Mouse (Mus musculus): ENCODE measurements around the gene Rps7.

Gene Rps7

DNA sequence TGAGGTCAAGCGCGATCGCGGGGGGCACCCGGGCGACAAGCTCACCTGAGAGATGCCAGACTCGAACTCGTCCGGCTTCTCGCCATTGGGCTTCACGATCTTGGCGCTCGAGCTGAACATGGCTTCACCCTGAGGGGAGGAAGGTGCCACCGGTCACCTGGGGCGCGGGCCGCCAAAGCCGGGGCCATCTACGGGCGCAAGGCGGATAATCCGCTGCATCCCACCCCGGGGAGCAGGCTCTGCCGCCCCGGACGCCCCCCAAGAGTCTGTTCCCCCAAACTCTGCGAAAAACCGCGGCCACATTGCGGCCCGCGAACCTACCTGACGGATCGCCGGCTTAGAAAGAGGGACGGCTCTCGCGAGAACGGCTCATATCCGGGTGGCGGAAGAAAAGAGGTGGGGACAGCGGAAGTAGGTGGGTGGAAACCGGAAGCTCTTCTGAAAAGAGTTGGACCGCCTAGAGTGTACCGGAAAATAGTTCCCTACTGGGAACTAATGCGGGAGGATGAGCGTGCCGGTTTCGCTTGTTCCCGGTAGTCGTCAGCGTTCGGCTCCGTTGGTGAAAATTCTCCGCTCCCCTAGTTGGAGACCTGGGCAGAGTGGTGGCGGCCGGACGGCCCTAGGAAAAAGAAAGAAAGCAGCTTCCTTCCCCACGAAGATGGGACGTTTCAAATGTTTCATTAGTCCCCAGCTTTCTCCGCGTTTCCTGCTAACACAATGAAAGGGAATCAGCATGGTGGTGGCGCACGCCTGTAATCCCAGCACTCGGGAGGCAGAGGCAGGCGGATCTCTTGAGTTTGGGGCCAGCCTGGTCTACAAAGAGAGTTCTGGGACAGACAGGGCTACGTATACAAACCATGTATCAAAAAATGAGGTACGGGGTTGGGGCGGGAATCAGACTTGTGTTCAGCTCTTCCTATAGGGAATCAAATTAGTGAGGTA is at the start of gene Rps7:
TSS of gene Rps7 (minus strand) at position 419 of the 942 bp plus-strand sequence.
- DNase-seq (ENCODE audit: low spot score) = peak; percentile 96

DNA sequence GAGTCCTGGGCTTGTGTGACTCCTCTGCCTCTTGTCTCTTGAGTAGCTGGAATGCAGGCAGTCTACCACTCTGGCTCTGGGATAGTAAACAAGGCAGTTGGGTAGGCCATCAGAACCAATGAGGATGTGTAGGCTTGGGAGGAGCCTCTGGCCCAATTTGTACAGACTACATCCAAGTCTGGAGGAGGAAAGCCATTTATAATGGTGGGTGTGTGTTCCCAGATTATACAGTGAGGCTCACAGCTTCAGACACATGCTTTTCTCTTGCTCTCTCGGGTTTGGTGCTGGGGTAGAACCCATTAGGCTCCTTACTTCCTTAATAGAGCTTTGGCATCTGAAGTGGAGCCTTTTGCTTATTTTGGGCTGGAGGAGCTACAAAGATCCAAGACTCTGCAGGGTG is 48.9 kb upstream of the Rps7 start:
- no peak for DNase-seq (ENCODE audit: low spot score)

DNA sequence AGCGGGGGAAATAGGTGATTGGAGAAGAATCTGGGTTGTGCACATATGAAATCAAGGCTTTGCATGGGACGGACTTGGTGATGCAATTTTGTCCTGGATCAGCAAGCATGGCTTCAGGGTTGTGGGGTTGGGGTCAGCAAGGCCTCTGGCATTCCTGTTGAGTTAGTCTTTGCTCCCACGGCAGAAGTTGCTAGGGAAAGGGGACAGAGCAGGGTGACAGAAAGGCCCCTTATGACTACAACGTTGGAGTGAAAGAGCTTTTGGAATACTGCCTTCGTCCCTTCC is 40.1 kb upstream of the Rps7 start:
- DNase-seq (ENCODE audit: low spot score) = no peak

DNA sequence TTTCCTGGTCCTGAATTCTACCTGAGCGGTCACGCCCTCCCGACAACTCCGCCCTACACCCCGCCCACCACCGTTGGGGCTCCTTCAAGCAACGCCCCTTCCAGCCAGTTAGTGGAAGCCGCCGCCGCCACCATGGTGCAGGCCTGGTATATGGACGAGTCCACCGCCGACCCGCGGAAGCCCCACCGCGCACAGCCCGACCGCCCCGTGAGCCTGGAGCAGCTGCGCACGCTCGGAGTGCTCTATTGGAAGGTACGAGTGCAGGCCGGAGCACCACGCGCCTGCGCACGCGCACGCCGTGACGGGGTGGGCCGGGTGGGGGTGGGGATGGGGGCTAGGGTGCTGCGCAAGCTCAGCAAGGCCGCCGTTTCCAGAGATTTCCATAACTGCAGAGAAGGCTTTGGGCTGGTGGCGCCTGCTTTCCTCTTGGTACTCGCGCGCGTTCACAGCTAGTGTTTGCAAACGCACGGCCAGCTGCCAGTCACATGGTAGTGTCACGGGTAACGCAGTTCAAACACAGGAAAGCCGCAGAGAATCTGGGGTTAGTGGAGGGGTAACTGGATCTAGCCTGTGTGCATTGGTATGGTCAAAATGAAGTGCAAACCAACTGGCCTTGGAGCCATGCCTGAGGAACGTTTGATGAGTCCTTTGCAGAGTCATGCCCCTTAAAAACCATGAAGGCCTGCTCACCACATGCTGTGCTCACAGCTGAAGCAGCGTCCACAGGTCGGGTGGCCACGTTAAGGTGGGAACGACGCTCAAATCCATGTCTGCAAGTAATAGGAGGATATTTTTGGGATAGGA is 39.6 kb upstream of the Rps7 start, which contains the start of gene Adi1:
TSS of gene Adi1 (plus strand) at position 111 of the 804 bp plus-strand sequence.
- peak; percentile 90 for DNase-seq (ENCODE audit: low spot score)

DNA sequence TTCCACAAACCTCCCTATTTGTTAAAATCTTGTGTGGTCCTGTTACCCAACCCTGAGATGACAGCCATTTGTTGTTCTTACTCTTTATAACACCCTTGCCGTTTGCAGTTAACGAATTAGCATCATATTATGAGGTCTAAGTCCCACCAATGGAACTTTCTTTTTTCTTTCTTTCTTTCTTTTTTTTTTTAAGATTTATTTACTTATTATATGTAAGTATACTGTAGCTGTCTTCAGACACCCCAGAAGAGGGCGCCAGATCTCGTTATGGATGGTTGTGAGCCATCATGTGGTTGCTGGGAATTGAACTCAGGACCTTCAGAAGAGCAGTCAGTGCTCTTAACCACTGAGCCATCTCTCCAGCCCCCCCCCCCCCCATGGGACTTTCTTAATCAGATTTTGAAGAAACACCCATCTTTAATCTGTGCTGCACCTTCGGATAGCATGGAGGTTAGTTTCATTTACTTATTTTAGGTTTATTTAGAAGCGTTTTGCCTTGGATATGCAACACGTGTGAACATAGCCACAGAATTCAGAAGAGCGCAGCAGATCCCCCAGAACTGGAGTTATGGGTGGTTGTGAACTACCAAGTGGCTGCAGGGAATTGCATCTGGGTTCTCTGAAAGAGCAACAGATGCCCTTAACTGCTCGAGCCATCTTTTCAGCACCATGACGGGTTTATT is 38.4 kb upstream of the Rps7 start:
- DNase-seq (ENCODE audit: low spot score) = no peak

DNA sequence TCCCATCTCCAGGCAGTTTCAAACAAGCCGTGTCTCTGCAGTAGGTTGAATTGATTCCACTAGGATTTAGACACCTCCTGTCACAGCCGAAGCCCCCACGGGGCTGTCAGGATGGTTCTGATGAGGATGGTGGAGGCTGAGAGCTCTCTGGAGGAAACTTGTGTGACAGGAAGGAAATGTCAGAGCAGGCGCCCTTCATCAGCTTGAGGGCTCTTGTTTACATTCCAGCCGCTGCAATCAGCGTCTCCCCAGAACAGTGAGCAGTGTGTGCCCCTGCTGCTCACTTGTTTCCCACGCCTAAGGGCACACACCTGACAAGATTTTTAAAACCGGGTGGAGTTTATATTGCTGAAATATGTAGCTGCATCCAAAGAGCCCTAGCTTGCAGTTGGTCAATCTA is 31.5 kb upstream of the Rps7 start:
- DNase-seq (ENCODE audit: low spot score) = no peak

DNA sequence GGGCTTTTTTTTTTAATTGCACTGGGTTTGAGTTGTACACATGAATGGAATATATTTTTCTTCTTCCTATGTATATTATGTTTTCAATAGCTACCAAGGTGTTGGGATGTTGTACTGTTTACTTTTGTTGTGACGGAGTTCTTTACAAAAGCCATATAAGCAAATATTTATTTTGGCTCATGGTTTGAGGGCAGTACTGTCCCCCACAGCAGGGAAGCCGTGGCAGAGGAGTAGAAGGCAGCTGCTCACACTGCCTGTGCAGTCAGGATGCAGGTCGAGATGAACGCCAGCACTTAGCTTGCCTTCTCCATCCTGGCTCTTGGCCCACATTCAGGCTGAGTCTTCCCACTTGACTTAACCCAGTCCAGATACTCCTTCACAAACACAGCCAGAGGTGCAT is 31.0 kb upstream of the Rps7 start:
- no peak for DNase-seq (ENCODE audit: low spot score)

DNA sequence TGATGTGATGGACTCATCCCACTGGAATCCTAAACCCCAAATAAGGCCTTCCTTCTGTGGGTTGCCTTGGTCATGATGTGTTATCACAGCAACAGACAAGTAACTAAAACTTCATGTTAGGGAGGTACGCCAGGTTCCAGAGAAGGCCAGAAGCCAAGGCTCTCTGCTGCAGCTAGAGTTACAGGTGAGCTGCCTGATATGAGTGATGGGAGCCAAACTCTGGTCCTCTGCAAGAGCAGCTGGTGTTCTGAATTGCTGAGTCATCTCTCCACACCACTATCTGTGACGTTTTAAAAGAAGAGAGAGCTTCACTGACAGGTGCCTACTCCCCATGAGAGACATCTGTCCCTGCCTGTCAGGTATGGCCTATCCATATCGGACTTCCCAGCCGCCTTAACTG is 26.9 kb upstream of the Rps7 start:
- no peak for DNase-seq (ENCODE audit: low spot score)

DNA sequence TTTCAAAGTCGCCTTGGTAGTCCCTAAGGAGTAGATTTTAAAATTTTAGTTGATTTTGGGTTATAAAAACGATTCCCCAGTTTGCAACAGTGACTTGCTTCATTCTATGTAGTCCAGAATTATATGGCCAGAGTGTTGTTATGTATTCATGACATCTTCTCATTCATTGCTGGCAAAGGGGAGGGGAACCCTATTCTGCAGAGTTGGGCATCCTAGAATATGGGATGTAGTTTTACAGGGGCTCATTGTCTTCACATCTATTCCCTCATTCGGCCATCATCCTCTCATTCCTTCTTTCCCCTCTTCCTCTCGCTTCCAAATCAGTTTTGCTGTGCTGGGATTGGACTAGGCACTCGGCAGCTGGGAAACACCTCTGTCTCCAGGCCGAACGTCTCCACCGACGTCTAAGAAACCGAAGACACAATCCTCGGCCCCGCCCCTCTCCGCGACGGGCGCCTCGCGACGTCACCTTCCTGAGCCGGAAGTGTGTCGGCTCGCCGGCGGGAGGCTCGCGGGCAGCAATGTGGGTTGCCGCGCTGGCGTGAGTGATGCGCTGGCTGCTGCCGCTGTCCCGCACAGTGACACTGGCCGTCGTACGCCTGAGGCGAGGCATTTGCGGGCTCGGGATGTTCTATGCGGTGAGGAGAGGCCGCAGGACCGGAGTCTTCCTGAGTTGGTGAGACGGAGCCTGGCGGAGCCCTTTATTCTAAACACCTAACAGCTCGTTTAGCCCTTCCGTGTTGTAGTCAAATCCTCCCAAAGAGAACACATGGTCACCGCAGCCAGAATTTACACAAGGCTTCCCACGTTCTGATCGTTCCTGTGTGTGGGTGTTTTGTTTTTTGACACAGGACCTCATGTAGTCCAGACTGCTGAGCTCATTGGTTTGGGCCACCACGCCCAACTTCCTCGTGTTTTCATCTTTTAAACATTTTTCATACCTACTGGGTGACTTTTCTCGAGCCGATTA is 13.7 kb upstream of the Rps7 start, which contains the start of gene Rnaseh1:
TSS of gene Rnaseh1 (plus strand) at position 462 of the 970 bp plus-strand sequence.
- DNase-seq (ENCODE audit: low spot score) = peak; percentile 94

DNA sequence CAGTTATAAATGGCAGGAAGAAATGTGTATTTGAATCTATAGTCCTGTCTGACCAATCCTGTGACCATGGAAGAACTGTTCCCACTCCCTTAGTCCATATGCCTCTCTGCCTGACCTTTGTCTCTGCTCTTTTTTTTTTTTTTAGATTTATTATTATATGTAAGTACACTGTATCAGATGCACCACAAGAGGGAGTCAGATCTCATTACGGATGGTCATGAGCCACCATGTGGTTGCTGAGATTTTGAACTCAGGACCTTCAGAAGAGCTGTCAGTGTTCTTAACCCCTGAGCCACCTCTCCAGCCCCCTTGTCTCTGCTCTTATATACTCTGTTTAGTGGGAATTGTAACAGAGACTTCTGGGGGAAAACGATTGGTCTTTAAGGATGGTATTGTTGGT is 3.0 kb upstream of the Rps7 start:
- DNase-seq (ENCODE audit: low spot score) = no peak

DNA sequence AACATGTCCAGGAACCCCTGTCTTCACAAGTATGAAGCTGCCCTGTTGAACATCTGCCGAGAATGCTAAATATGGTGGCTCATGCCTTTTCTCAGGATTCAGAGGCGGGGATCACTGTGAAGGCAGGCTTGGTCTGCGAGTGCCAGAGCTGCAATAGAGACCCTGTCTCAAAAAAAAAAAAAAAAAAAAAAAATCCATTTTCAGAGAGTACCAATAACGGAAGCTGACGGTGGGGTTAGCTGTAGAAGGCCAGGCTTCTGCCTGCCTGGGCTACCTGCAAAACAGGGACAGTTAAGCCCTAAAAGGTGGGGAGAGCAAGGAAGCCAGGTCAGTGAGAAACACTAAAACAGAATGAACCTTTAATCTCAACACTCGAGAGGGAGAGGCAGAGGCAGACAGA is 790 bp upstream of the Rps7 start:
- no peak for DNase-seq (ENCODE audit: low spot score)

DNA sequence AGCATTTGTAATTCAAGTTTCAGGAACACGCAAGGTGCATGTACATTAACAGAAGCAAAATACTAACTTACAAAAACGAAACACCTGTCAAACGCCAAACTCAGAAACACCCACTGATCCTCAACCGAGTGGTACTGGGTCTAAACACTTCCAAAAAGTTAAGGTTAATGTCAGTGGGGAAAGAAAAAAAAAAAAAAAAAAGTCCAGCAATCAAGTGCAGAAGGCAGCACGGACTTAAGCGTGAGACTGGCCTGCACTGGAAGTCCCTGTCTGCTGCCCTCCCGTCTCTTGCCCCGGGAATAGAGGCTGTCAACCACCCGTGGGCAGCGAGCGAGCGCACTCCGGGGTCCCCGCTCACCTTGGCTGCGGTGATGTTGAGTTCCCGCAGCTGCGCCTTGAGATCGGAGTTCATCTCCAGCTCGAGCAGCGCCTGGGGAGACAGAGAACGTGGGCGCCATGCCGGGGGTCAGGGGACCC is 657 bp downstream of the Rps7 start:
- no peak for DNase-seq (ENCODE audit: low spot score)

DNA sequence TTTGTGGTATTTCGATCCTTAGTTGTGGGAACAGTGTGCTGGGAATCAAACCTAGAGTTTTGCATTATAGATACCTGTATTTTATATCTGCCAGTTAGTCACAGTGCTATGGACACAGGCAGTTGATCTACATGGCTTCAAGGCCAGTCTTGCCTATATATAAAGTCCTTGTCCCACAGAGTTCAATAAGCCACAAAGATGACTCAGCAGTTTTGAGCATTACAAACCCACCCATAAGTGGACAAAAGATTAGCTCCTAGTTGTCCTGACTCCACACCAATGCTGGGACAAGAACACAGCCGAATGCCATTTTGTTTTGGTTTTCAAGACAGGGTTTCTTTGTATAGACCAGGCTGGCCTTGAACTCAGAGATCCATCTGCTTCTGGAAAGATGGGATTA is 7.3 kb downstream of the Rps7 start:
- DNase-seq (ENCODE audit: low spot score) = no peak

DNA sequence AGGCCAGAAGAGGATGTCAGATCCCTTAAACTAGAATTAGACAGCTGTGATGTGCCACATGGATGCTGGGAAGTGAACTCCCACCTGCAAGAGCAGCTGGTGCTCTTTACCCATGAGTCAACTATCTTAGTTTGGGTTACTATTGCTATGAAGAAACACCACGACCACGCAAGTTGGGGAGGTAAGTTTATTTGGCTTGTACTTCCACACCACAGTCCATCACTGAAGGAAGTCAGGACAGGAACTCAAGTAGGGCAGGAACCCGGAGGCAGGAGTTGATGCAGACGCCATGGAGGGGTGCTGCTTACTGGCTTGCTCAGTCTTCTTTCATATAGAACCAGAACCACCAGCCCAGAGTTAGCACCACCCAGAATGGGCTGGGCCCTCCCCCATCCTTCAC is 8.7 kb downstream of the Rps7 start:
- DNase-seq (ENCODE audit: low spot score) = no peak

DNA sequence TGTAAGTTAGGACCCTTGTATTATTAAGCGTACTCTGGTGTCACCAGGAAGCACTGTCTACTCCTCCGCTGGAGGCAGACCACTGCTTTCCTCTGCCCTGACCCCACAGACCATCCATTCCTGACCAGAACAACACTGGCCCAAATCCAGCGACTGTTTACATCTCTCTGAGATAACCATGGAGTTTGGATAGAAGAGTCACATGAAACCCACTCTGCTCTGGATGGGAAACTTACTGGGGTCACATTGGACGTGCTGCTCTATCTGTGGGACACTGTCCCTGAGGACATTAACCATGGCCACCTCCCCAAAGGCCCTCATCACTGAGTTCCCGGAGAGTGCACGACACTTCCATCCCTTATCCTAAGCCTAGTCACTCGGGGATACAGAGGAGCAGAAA is 10.3 kb downstream of the Rps7 start:
- DNase-seq (ENCODE audit: low spot score) = no peak

DNA sequence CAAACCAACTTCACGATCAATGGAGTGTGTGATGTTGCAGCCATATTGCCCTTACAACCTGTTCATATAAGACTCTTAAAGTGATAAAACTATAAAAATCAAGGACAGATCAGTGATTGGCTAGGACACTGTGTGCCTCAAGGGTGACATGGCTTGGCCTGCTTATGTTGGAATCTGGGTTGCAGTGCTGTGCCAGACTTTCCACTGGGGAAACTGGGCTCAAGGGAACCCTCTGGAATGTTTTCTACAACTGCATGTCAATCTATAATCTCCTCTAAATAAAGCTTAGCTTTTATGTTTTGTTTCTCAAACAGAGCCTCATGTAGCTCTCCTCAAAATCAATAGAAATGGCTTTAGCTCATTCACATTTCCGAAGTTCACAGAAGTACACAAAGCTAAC is 11.5 kb downstream of the Rps7 start:
- DNase-seq (ENCODE audit: low spot score) = no peak

DNA sequence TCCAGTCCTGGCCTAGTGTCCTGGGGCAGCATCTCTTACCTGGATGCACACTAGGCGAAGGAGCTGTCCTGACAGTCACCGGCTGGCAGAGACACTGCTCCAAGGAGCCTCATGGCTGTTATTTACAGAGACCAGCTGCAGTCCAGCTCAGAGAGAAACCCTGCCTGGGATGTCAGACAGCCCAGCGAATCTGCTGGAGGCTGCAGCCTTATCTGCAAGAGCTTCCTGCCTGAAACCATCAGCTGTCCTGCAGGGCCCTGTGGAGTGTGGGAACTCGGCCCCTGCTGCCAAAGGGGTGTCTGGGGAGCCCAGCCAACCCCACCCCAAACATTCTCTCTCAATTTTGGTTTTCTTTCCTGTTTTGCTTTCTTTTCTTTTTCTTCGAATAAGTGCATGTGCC is 12.6 kb downstream of the Rps7 start, which contains the start of gene Colec11:
TSS of gene Colec11 (minus strand) at position 183 of the 400 bp plus-strand sequence.
- no peak for DNase-seq (ENCODE audit: low spot score)

DNA sequence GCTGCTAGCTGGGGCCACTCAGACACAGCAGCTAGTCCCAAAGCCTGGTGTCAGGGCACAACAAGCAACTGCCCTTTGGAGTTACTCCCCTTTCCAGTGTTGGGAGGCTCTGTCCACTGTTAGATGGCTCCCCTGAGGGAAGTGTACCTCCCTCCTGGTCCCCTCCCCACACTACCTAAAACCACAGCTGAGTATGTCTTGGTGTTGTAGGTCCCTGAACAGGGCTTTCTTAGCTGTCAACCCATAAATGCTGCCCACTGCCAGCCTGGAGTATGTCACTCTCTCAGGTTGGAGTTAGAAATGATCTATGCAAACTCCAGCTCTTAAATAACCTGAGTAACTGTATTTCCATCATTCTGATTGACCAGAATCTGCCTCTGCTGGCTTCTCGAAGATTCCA is 13.1 kb downstream of the Rps7 start:
- DNase-seq (ENCODE audit: low spot score) = no peak

DNA sequence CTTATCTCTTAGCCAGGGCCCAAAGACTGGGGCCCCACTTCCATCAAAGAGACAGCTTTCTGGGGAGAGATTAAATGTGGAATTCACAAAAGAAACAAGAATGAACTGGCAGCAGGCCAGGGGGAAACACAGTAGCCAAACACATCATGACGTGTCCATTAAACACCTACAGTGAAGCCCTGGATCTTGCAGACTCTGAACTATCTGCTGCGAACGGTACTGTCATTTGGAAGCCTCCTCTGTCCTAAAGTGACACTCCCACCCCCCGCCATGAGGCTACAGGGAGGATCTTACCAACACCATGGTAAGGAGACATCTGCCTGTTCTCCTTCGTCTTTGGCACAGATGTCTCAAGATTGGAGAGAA is 13.6 kb downstream of the Rps7 start:
- no peak for DNase-seq (ENCODE audit: low spot score)

DNA sequence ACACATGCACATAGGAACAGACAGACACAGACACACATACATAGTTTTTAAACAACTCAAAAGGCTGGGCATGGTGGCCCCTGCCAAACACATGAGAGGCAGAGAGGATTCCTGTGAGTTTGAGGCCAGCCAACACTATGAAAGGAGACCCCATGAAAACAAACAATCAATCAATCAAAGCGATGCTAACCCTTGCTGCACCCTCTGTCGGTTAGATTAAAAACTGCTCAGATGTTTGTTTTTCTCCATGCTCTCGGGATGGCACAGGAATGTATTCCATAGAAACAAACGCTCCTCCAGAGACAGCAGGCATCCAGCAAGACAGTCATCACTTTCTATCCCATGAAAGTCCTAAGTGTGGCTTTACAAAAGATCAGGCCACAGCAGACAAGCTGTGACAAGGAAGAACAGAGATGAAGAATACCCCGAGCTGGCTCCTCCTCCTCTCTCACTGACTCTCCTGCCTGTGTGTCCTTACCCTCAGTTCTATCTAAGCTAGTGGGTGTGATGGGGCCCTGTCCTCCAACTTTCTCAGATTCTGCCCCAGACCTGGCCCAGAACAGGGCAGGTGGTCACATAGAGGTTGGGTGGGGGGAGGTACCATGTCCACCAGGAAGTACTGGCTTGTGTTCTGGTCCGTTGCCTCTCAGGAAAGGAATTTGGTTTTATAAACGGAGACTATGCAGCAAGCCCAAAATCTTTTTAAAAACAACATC is 14.1 kb downstream of the Rps7 start:
- no peak for DNase-seq (ENCODE audit: low spot score)

DNA sequence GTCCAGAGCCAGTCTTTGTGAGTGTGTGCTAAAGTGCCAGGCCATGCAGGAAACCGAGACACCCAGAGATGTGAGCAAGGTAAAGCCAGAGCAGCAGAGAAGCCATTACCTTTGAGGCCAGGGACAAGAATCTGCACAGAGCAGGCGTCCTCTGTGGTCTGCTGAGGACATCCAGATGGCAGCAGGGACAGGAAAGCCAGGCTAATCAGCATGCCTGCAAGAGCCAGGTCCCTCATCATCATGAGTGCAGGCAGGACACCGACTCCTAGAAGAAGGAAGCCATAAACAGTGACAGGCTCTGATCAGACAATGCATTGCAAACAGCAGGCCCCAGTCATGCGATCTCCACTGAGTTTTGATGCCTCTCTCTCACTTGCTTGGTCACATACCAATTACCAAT is 18.5 kb downstream of the Rps7 start:
- DNase-seq (ENCODE audit: low spot score) = no peak
